In genomic region chr2:148407870-148408760, GRCm38 (mm10) we compare ENCODE assay signal across 8 mouse cellular contexts. TPM values are rescaled to one million over a fixed set of nuclear protein-coding genes. Genes with fewer than 3 reads are reported as not detected.
DNase-seq lines count a peak whose midpoint lies in the region; ATAC-seq lines count a peak whose summit lies in the region.

Gene Thbd, minus strand, starts transcription at chr2:148408188.

- H3K27me3 ChIP-seq in forebrain, embryonic 16.5 days (replicated peaks; ENCODE audit: control insufficient read depth, insufficient read depth, low read length) = peaks cover 30% of the 10 kb centered on the region

- H3K36me3 ChIP-seq in forebrain, embryonic 16.5 days (ENCODE audit: control insufficient read depth, insufficient read depth) = no peaks in the 10 kb centered on the region

- peaks cover 23% of the 10 kb centered on the region for H3K4me1 ChIP-seq in forebrain, embryonic 16.5 days (replicated peaks; ENCODE audit: control insufficient read depth, insufficient read depth, low read length)

- peak; percentile 40 to 50 for DNase-seq in spleen, adult 18-20 months
- no peak for DNase-seq in spleen, adult 12 weeks (ENCODE audit: low spot score)
- no peak for DNase-seq in left cerebral cortex, postnatal 4 days
- DNase-seq in spleen, postnatal 14 days (ENCODE audit: low spot score in 2 of 2) = peak; percentile 22 to 35
- DNase-seq in cerebellum, adult 11-12 months = no peak

- peak; percentile 54 for ATAC-seq in forebrain, embryonic 16.5 days
- ATAC-seq in hematopoietic stem cell, adult 5-6 weeks (replicated peaks in 1 of 2; ENCODE audit: insufficient read depth in 1 of 2, low FRiP score in 2 of 2, low TSS enrichment in 1 of 2, low read depth in 1 of 2, poor library complexity in 2 of 2, severe bottlenecking in 2 of 2) = peak; percentile 58 to 70
- peak; percentile 59 for ATAC-seq in megakaryocyte progenitor cell, adult 5-6 weeks (replicated peaks; ENCODE audit: poor library complexity)

- intact Hi-C loops in left cerebral cortex, postnatal 4 days (cut with DNase I) = loop anchor here (5.0 to 10.0 kb wide), 3 partner anchors 167 to 286 kb away; no protein-coding TSS in a partner anchor

- H3K4me3 ChIP-seq in forebrain, embryonic 16.5 days (replicated peaks; ENCODE audit: low read length) = peak within 1 kb of the TSS; percentile 38

- H3K27ac ChIP-seq in forebrain, embryonic 16.5 days (ENCODE audit: low read length) = no peak within 1 kb of the TSS

- WGBS in forebrain, embryonic 16.5 days = 2% methylated on average over 35 of the region's 35 CpGs

- H3K4me2 ChIP-seq in forebrain, embryonic 16.5 days (ENCODE audit: low read length) = peak within 1 kb of the TSS; percentile 49

- peak within 1 kb of the TSS; percentile 30 for H3K9ac ChIP-seq in forebrain, embryonic 16.5 days (replicated peaks; ENCODE audit: low read depth, low read length)

- no peaks in the 10 kb centered on the region for H3K9me3 ChIP-seq in forebrain, embryonic 16.5 days (ENCODE audit: control insufficient read depth, low read length)

RNA-seq across cellular contexts. Expression of gene Thbd, which starts in this region (rescaled TPM):
- polyA plus RNA-seq in forebrain, embryonic 16.5 days (2015; fragmentation: Nextera tagmentation; extraction: Ambion mirVana) = 7.3 and 10.4 TPM in 2 replicates
- 6.9 and 10.5 TPM in 2 replicates for total RNA-seq in hematopoietic stem cell, adult 5-6 weeks (2017)
- 10 to 100 TPM; 12.8 to 12.9 TPM for total RNA-seq in left cerebral cortex, postnatal 4 days (2021)
- total RNA-seq in megakaryocyte progenitor cell, adult 5-6 weeks (2015) = 12.0 and 13.8 TPM in 2 replicates
- total RNA-seq in megakaryocyte progenitor cell, adult 5-6 weeks (2017) = 11.4 and 11.7 TPM in 2 replicates

Comparison
In these comparisons a context has a peak if more than half of its experiments do, and no peak if none do; other contexts are left out.
1. DNase-seq: peak in spleen, adult 18-20 months (2 of 2) and spleen, postnatal 14 days (2 of 2); none in spleen, adult 12 weeks (single experiment), left cerebral cortex, postnatal 4 days (single experiment) and cerebellum, adult 11-12 months (single experiment).
2. Peak in every context shown above with its lines, with median percentiles within 50 percentile points of each other: ATAC-seq.